Mouse (Mus musculus): ENCODE measurements around the gene Saa1. TPM values are rescaled to one million over a fixed set of nuclear protein-coding genes. Genes with fewer than 3 reads are reported as not detected.

Saa1 gene
- polyA plus RNA-seq, 1 experiment from 2014 or later = 0.39 TPM

GRCm38 (mm10) chr7:46715600-46715999 lies 27.2 kb downstream of the Saa1 start, which contains the start of gene Saa3:
Gene Saa3, minus strand, starts transcription at chr7:46715700.
- Histone ChIP-seq H3K36me3 (no peaks in the 10 kb centered on the region), H3K9me3 (replicated peaks) (no peaks in the 10 kb centered on the region), H3K27ac (no peak within 1 kb of the TSS), H3K27me3 (replicated peaks) (peaks cover 14% of the 10 kb centered on the region), H3K4me2 (no peak within 1 kb of the TSS), H3K9ac (no peak within 1 kb of the TSS), H3K4me3 (no peak within 1 kb of the TSS), H3K4me1 (peaks cover 12% of the 10 kb centered on the region)
- 73% methylated on average over 5 of the region's 5 CpGs for WGBS (ENCODE audit: insufficient replicate concordance)
- no peak for ATAC-seq

DNA sequence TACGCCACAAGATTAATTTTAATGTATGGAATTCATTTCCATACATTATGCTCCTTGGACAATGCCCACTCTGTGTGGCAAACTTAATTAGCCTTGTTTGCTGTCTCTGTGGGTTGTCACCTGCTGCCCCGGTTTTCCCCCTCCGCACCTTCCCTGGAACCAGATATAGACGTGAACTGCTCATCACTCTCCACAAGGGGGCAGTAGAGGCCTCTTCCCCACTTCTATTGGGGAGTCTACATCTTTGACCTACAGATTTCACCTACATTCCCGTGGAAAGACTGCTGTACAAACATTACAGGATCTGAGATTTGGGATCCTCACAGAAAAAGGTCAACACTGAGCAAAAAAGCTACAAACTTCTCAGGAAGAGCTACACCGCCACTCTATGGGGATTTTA lies 28.3 kb downstream of the Saa1 start:
- H3K4me1 ChIP-seq = peaks cover 9% of the 10 kb centered on the region
- no peaks in the 10 kb centered on the region for H3K9me3 ChIP-seq (replicated peaks)
- H3K27ac ChIP-seq = no peak overlapping the region
- no peak overlapping the region for H3K4me2 ChIP-seq
- peaks cover 9% of the 10 kb centered on the region; the same call in 1 of the 2 replicates for H3K27me3 ChIP-seq (replicated peaks)
- ATAC-seq = no peak
- no peaks in the 10 kb centered on the region for H3K36me3 ChIP-seq
- H3K9ac ChIP-seq = no peak overlapping the region
- H3K4me3 ChIP-seq = no peak overlapping the region
- 22% methylated on average over 6 of the region's 6 CpGs for WGBS (ENCODE audit: insufficient replicate concordance)

DNA sequence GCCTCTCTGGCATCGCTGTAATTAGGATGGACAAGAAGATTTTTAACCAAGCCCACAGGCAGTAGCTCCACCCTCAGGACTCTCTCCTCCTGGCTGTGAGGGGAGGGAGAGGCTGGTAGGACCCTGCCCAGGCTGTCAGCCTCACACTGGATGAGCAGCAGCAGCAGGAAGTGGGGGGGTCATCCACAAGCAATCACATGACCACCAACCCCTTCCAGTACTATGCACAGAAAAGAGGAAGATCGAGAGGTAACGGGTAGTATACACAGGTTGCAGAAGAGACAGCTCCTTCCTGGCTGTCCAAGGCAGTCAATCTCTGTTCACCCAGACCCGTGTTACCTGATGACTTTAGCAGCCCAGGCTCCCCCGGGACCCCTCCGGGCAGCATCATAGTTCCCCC lies 30.5 kb downstream of the Saa1 start:
- H3K4me2 ChIP-seq = no peak overlapping the region
- H3K4me1 ChIP-seq = peaks cover 15% of the 10 kb centered on the region
- no peak overlapping the region for H3K4me3 ChIP-seq
- 23% methylated on average over 6 of the region's 6 CpGs for WGBS (ENCODE audit: insufficient replicate concordance)
- peaks cover 17% of the 10 kb centered on the region for H3K36me3 ChIP-seq
- no peak overlapping the region for H3K27ac ChIP-seq
- no peaks in the 10 kb centered on the region for H3K9me3 ChIP-seq (replicated peaks)
- ATAC-seq = no peak
- H3K27me3 ChIP-seq (replicated peaks) = no peaks in the 10 kb centered on the region
- H3K9ac ChIP-seq = no peak overlapping the region

- peak within 1 kb of the TSS; percentile 83 for H3K9ac ChIP-seq
- peak; percentile 91 for ATAC-seq
- WGBS (ENCODE audit: insufficient replicate concordance) = under 1% methylated on average over 38 of the region's 38 CpGs
- H3K27me3 ChIP-seq (replicated peaks) = no peaks in the 10 kb centered on the region
- H3K9me3 ChIP-seq (replicated peaks) = no peaks in the 10 kb centered on the region
- peaks cover 19% of the 10 kb centered on the region for H3K4me1 ChIP-seq
- peak within 1 kb of the TSS; percentile 90 for H3K4me3 ChIP-seq
- H3K36me3 ChIP-seq = peaks cover 35% of the 10 kb centered on the region
- H3K4me2 ChIP-seq = peak within 1 kb of the TSS; percentile 69
- H3K27ac ChIP-seq = peak within 1 kb of the TSS; percentile 79
Measured at GRCm38 (mm10) chr7:46710390-46710844, 32.4 kb downstream of the Saa1 start, which contains the start of gene Saal1. Gene Saal1, minus strand, starts transcription at chr7:46710680.

DNA sequence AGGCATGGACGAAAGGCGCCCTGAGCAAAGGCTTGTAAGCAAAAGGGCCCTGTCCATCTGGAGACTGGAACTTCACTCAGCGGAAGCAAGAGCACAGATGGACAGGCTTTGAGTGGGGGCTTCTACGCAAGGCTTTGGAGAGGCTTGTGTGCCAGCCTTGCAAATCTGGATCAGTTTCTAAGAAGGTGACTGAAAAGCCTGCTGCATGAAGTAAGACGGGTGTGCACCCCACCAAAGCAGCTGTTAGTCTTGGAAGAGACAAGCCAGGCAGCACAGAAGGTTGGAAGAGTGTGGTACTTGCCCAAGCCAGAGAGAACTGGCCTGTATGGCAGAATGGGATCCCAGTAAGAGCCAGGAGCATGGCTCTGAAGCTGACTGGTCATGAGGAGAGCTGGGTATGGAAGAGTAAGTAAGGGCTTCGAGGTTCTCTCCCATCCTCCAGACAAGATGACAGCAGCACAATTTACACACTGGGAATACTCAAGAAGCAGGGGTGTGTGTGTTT lies 42.2 kb downstream of the Saa1 start:
- H3K9me3 ChIP-seq (replicated peaks) = no peaks in the 10 kb centered on the region
- no peak overlapping the region for H3K4me3 ChIP-seq
- WGBS (ENCODE audit: insufficient replicate concordance) = 89% methylated on average over 6 of the region's 6 CpGs
- ATAC-seq = no peak
- no peaks in the 10 kb centered on the region for H3K27me3 ChIP-seq (replicated peaks)
- H3K9ac ChIP-seq = no peak overlapping the region
- H3K4me2 ChIP-seq = no peak overlapping the region
- no peak overlapping the region for H3K27ac ChIP-seq
- H3K4me1 ChIP-seq = peaks cover 18% of the 10 kb centered on the region
- peaks cover 99% of the 10 kb centered on the region for H3K36me3 ChIP-seq

DNA sequence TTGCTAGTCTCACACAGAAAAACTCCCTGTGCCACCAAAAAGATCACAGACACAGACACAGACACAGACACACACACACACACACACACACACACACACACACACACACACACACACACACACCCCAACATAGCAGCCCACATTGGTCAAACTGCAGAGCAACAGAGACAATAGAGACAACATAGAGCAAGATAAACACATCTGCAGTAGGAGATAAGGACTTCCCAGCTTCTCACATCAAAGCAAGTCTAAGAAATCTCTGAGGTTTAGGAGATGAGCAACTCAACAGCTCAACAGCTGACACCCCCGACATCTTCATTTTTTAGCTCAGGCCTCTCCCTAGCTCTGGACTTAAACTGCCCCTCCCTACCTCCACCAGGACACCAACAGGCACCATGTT lies 46.0 kb downstream of the Saa1 start:
- H3K4me3 ChIP-seq = no peak overlapping the region
- 11% methylated on average over 1 of the region's 1 CpGs for WGBS (ENCODE audit: insufficient replicate concordance)
- no peak overlapping the region for H3K4me2 ChIP-seq
- H3K9ac ChIP-seq = no peak overlapping the region
- no peaks in the 10 kb centered on the region for H3K9me3 ChIP-seq (replicated peaks)
- no peak overlapping the region for H3K27ac ChIP-seq
- H3K4me1 ChIP-seq = peaks cover 16% of the 10 kb centered on the region
- peaks cover 86% of the 10 kb centered on the region for H3K36me3 ChIP-seq
- ATAC-seq = peak; percentile 77
- no peaks in the 10 kb centered on the region for H3K27me3 ChIP-seq (replicated peaks)

Other genes with a start within 250 kb of the Saa1 start
- gene Sergef, start 103.2 kb downstream of the Saa1 start, polyA plus RNA-seq (2016; fragmentation: Nextera tagmentation; extraction: Ambion mirVana) = 8.9 and 9.7 TPM in 2 replicates
- not detected in 2 replicates for gene Tph1, start 70.4 kb downstream of the Saa1 start, polyA plus RNA-seq (2016; fragmentation: Nextera tagmentation; extraction: Ambion mirVana)
- gene Saal1, start 32.3 kb downstream of the Saa1 start, polyA plus RNA-seq (2016; fragmentation: Nextera tagmentation; extraction: Ambion mirVana) = 21.0 and 21.5 TPM in 2 replicates
- 0.35 and 1.1 TPM in 2 replicates for gene Saa3, start 27.3 kb downstream of the Saa1 start, polyA plus RNA-seq (2016; fragmentation: Nextera tagmentation; extraction: Ambion mirVana)
- 1.6 and 2.2 TPM in 2 replicates for gene Saa4, start 10.4 kb downstream of the Saa1 start, polyA plus RNA-seq (2016; fragmentation: Nextera tagmentation; extraction: Ambion mirVana)
- not detected in 2 replicates for gene Saa2, start 8.8 kb upstream of the Saa1 start, polyA plus RNA-seq (2016; fragmentation: Nextera tagmentation; extraction: Ambion mirVana)
- gene Hps5, start 53.1 kb upstream of the Saa1 start, polyA plus RNA-seq (2016; fragmentation: Nextera tagmentation; extraction: Ambion mirVana) = 9.7 and 10.7 TPM in 2 replicates
- 56.4 and 59.0 TPM in 2 replicates for gene Gtf2h1, start 53.1 kb upstream of the Saa1 start, polyA plus RNA-seq (2016; fragmentation: Nextera tagmentation; extraction: Ambion mirVana)
- 1,680 and 1,789 TPM in 2 replicates for gene Ldha, start 98.5 kb upstream of the Saa1 start, polyA plus RNA-seq (2016; fragmentation: Nextera tagmentation; extraction: Ambion mirVana)
- 0.15 and 0.22 TPM in 2 replicates for gene Ldhc, start 118.2 kb upstream of the Saa1 start, polyA plus RNA-seq (2016; fragmentation: Nextera tagmentation; extraction: Ambion mirVana)
- gene Tsg101, start 177.0 kb upstream of the Saa1 start, polyA plus RNA-seq (2016; fragmentation: Nextera tagmentation; extraction: Ambion mirVana) = 84.7 and 87.5 TPM in 2 replicates
- 6.9 and 7.1 TPM in 2 replicates for gene Uevld, start 215.5 kb upstream of the Saa1 start, polyA plus RNA-seq (2016; fragmentation: Nextera tagmentation; extraction: Ambion mirVana)
- gene Gm9999, start 240.6 kb upstream of the Saa1 start, polyA plus RNA-seq (2016; fragmentation: Nextera tagmentation; extraction: Ambion mirVana) = not detected in 2 replicates